Comparison of ENCODE assay signal across 46 mouse cellular contexts in the genomic region with DNA sequence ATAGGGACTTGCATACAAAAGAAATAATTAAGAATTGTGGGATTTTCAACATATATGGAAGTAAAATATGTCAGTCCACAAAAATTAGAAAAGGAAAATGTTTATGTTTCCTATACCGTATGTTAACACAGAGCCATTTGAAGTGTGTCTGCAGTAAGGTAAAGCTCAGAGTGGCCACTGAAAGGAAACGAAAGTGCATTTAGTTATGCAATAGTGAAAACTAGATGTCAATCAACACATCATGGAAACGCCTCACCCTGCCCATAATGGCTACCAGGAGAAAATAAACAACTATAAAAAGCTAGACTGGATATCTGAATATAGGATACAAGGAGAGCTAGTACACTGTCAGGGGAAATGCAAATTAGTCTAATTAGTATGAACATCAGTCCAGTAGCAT. TPM values are rescaled to one million over a fixed set of nuclear protein-coding genes. Genes with fewer than 3 reads are reported as not detected.
"Had no signal": no experiment of that assay in that cellular context is flagged by ENCODE, and none has a peak within 500 bp of the region (broad histone marks: within the 10 kb centered on the region; RNA-seq: fewer than 3 reads in every experiment).

No protein-coding gene starts in this region.

- H3K4me1 ChIP-seq: limb, embryonic 12.5 days; limb, embryonic 13.5 days; limb, embryonic 15.5 days; liver, embryonic 12.5 days; liver, embryonic 13.5 days; liver, embryonic 15.5 days; lung, embryonic 15.5 days; megakaryocyte, embryonic 14.5 days; midbrain, embryonic 12.5 days; midbrain, embryonic 15.5 days had no signal

- ATAC-seq: liver, embryonic 12.5 days; liver, postnatal 0 days; lung, postnatal 0 days; midbrain, embryonic 13.5 days; midbrain, embryonic 15.5 days; midbrain, embryonic 16.5 days had no signal

- H3K4me3 ChIP-seq: left cerebral cortex, adult 2 months; limb, embryonic 10.5 days; limb, embryonic 12.5 days; limb, embryonic 13.5 days; limb, embryonic 15.5 days; liver, embryonic 12.5 days; liver, embryonic 13.5 days; liver, embryonic 15.5 days; lung, embryonic 15.5 days; megakaryocyte, embryonic 14.5 days; midbrain, embryonic 10.5 days; midbrain, embryonic 12.5 days; midbrain, embryonic 13.5 days; midbrain, embryonic 15.5 days; myocyte had no signal

- DNase-seq: left cerebral cortex, postnatal 4 days; liver; liver, embryonic 13.5 days; liver, postnatal 0 days; lung, adult 18-20 months; lung, embryonic 14.5 days; lung, postnatal 10 days; lung, postnatal 14 days; lung, postnatal 36 days; lung, postnatal 4 days; midbrain, embryonic 14.5 days had no signal

RNA-seq across cellular contexts. Expression of a gene that starts 1.3 kb away (rescaled TPM):
- total RNA-seq: left cerebral cortex, adult 18-20 months; left cerebral cortex, adult 2 months; left cerebral cortex, adult 8-10 months; left cerebral cortex, postnatal 10 days; left cerebral cortex, postnatal 14 days; left cerebral cortex, postnatal 25 days; left cerebral cortex, postnatal 36 days; left cerebral cortex, postnatal 4 days; liver, adult 2 months; megakaryocyte-erythroid progenitor cell, adult 5-6 weeks; midbrain, postnatal 0 days; monocyte, adult 5-6 weeks had no signal
- polyA plus RNA-seq: limb, embryonic 10.5 days; limb, embryonic 11.5 days; limb, embryonic 12.5 days; limb, embryonic 13.5 days; limb, embryonic 14.5 days; limb, embryonic 15.5 days; liver, adult 2 months; liver, embryonic 11.5 days; liver, embryonic 12.5 days; liver, embryonic 13.5 days; liver, embryonic 14.5 days; liver, embryonic 15.5 days; liver, embryonic 16.5 days; liver, postnatal 0 days; lung, embryonic 14.5 days; lung, embryonic 15.5 days; lung, embryonic 16.5 days; lung, postnatal 0 days; macrophage; midbrain, embryonic 10.5 days; midbrain, embryonic 11.5 days; midbrain, embryonic 12.5 days; midbrain, embryonic 13.5 days; midbrain, embryonic 14.5 days; midbrain, embryonic 15.5 days; midbrain, embryonic 16.5 days; midbrain, postnatal 0 days; myocyte; neural tube, embryonic 11.5 days had no signal
